Mouse (Mus musculus) neural tube, embryonic 15.5 days (tissue): ENCODE data around the gene E2f1. TPM values are rescaled to one million over a fixed set of nuclear protein-coding genes. Genes with fewer than 3 reads are reported as not detected.

ENCODE experiments used
- ATAC-seq: fragments of 200-750 bp; cut with Nextera tagmentation; 2 replicates; pipeline ENCODE4 v1.8.0; 2017; ENCODE audit warnings: mild to moderate bottlenecking, moderate TSS enrichment, moderate library complexity; ENCODE audit not compliant: low FRiP score
- H3K27ac ChIP-seq: fragments of 300-500 bp; sonication (generic); replicated peaks from 2 replicates; pipeline ENCODE4 v1.5.1; 2015; ENCODE audit warnings: mild to moderate bottlenecking, inconsistent platforms
- H3K27me3 ChIP-seq: fragments of 300-500 bp; sonication (generic); replicated peaks from 2 replicates; pipeline ENCODE4 v1.6.1; 2015; ENCODE audit warnings: inconsistent platforms
- H3K36me3 ChIP-seq: fragments of 300-500 bp; sonication (generic); 2 replicates; pipeline ENCODE4 v1.6.1; 2015; ENCODE audit warnings: inconsistent platforms
- H3K4me1 ChIP-seq: fragments of 300-500 bp; sonication (generic); 2 replicates; pipeline ENCODE4 v1.6.1; 2015; ENCODE audit warnings: inconsistent platforms
- H3K4me2 ChIP-seq: fragments of 300-500 bp; sonication (generic); 2 replicates; pipeline ENCODE4 v1.6.1; 2015; ENCODE audit warnings: inconsistent platforms, mild to moderate bottlenecking, moderate library complexity
- H3K4me3 ChIP-seq: fragments of 300-500 bp; sonication (generic); replicated peaks from 2 replicates; pipeline ENCODE4 v1.5.1; 2015; ENCODE audit warnings: mild to moderate bottlenecking, inconsistent platforms
- H3K9ac ChIP-seq: fragments of 300-500 bp; sonication (generic); replicated peaks from 2 replicates; pipeline ENCODE4 v1.6.1; 2015; ENCODE audit warnings: mild to moderate bottlenecking, inconsistent platforms
- H3K9me3 ChIP-seq: fragments of 300-500 bp; sonication (generic); replicated peaks from 2 replicates; pipeline ENCODE4 v1.6.1; 2016; ENCODE audit warnings: inconsistent platforms
- WGBS: fragments of 180-500 bp; shearing (Covaris S2); methylation state at CpG from one replicate; pipeline ENCODE4 v1.1.7; 2015; ENCODE audit warnings: mixed read lengths; 5-methylcytosine and 5-hydroxymethylcytosine counted together
- polyA plus RNA-seq: library from polyadenylated mRNA; unstranded; fragments of >200 nt; fragmentation: Nextera tagmentation; extraction: Ambion mirVana; gene quantifications from 2 replicates; pipeline ENCODE4 v1.2.1, GENCODE M21; 2015

The E2f1 gene
- polyA plus RNA-seq, 1 experiment from 2014 or later: 3.4 TPM

GRCm38 (mm10) chr2:154580586-154580985, 10.9 kb upstream of the E2f1 start:
- Histone ChIP-seq H3K4me1 (peaks cover 30% of the 10 kb centered on the region), H3K27ac (no peak overlapping the region), H3K27me3 (no peaks in the 10 kb centered on the region), H3K9me3 (no peaks in the 10 kb centered on the region), H3K36me3 (no peaks in the 10 kb centered on the region), H3K4me2 (no peak overlapping the region), H3K9ac (no peak overlapping the region), H3K4me3 (no peak overlapping the region)
- WGBS: 83% methylated on average over 8 of the region's 8 CpGs
- no peak for ATAC-seq

GRCm38 (mm10) chr2:154577744-154578067, 8.0 kb upstream of the E2f1 start:
- no peaks in the 10 kb centered on the region for H3K9me3 ChIP-seq
- ATAC-seq: no peak
- WGBS: 55% methylated on average over 6 of the region's 6 CpGs
- peaks cover 11% of the 10 kb centered on the region for H3K4me1 ChIP-seq
- 0 out of 2 replicates have a peak overlapping the region, but pooled peaks have one; percentile 9 for H3K27ac ChIP-seq
- no peaks in the 10 kb centered on the region for H3K27me3 ChIP-seq
- H3K4me2 ChIP-seq: no peak overlapping the region
- no peak overlapping the region for H3K4me3 ChIP-seq
- no peak overlapping the region for H3K9ac ChIP-seq
- H3K36me3 ChIP-seq: no peaks in the 10 kb centered on the region

GRCm38 (mm10) chr2:154576876-154577743, 7.4 kb upstream of the E2f1 start:
- no peaks in the 10 kb centered on the region for H3K27me3 ChIP-seq
- H3K9ac ChIP-seq: no peak overlapping the region
- 23% methylated on average over 12 of the region's 12 CpGs for WGBS
- H3K9me3 ChIP-seq: no peaks in the 10 kb centered on the region
- H3K4me1 ChIP-seq: peaks cover 11% of the 10 kb centered on the region
- no peak for ATAC-seq
- H3K27ac ChIP-seq: 0 out of 2 replicates have a peak overlapping the region, but pooled peaks have one; percentile 9
- no peak overlapping the region for H3K4me3 ChIP-seq
- no peak overlapping the region for H3K4me2 ChIP-seq
- H3K36me3 ChIP-seq: no peaks in the 10 kb centered on the region

- 19% methylated on average over 7 of the region's 7 CpGs for WGBS
- Histone ChIP-seq H3K27me3 (no peaks in the 10 kb centered on the region), H3K4me2 (no peak overlapping the region), H3K36me3 (no peaks in the 10 kb centered on the region), H3K4me3 (no peak overlapping the region), H3K9me3 (no peaks in the 10 kb centered on the region), H3K27ac (no peak overlapping the region), H3K4me1 (peaks cover 22% of the 10 kb centered on the region), H3K9ac (no peak overlapping the region)
- no peak for ATAC-seq
These were observed 4.6 kb upstream of the E2f1 start for GRCm38 (mm10) chr2:154574271-154574670.

DNA sequence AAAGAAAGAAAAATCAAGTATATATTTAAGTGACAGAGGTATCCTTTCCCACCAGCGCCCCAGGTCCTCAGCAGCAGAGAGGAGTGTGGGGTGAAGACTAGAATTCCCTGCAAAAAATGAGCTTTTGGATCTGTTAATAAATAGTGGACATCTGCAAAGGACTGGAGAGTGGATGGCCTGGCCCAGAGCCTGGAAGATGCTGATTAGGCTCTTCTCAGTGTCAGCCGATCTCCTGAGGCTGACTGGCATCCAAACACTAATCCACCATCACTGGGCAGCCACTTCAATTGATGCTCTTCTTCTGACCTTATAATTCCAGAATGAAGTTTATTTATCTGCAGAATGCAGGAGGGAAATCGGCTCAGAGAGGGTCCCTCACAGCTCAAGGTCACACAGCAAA, 3.3 kb upstream of the E2f1 start:
- Histone ChIP-seq H3K36me3 (no peaks in the 10 kb centered on the region), H3K27ac (no peak overlapping the region), H3K4me1 (peaks cover 35% of the 10 kb centered on the region), H3K9me3 (no peaks in the 10 kb centered on the region), H3K4me3 (no peak overlapping the region), H3K9ac (no peak overlapping the region), H3K27me3 (no peaks in the 10 kb centered on the region), H3K4me2 (no peak overlapping the region)
- ATAC-seq: no peak
- 89% methylated on average over 3 of the region's 3 CpGs for WGBS

- Histone ChIP-seq H3K4me3 (no peak overlapping the region), H3K36me3 (no peaks in the 10 kb centered on the region), H3K4me2 (no peak overlapping the region), H3K27me3 (no peaks in the 10 kb centered on the region), H3K27ac (no peak overlapping the region), H3K4me1 (peaks cover 30% of the 10 kb centered on the region), H3K9me3 (no peaks in the 10 kb centered on the region), H3K9ac (no peak overlapping the region)
- ATAC-seq: no peak
- WGBS: 71% methylated on average over 8 of the region's 8 CpGs
These were observed 2.3 kb upstream of the E2f1 start for GRCm38 (mm10) chr2:154571976-154572375.

- Histone ChIP-seq H3K4me2 (no peak overlapping the region), H3K4me1 (peaks cover 26% of the 10 kb centered on the region), H3K27me3 (no peaks in the 10 kb centered on the region), H3K9me3 (no peaks in the 10 kb centered on the region), H3K36me3 (no peaks in the 10 kb centered on the region), H3K27ac (no peak overlapping the region), H3K9ac (no peak overlapping the region), H3K4me3 (no peak overlapping the region)
- WGBS: 86% methylated on average over 4 of the region's 4 CpGs
- no peak for ATAC-seq
These were observed 1.6 kb upstream of the E2f1 start for GRCm38 (mm10) chr2:154571266-154571665.

DNA sequence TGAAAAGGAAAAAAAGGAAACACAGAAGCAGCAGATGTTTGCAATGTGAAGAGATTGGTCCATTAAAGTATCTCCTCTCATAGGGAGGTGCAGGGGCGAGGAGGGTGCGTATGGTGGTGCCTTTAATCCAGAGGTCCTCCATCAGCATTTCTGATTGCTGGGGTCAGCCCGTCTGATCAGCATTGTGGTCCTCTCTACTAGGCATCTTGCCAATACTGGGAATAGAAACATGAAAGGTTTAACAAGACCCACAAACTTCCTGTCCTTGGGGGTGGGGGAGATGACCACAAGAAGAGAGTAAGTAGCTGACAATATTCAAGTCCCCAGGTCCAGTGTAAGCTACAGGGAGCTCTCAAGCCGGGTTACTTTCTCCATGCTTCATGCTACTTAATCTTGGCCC, 974 bp upstream of the E2f1 start:
- peaks cover 26% of the 10 kb centered on the region for H3K4me1 ChIP-seq
- no peak for ATAC-seq
- no peaks in the 10 kb centered on the region for H3K36me3 ChIP-seq
- peak overlapping the region; percentile 74 for H3K4me3 ChIP-seq
- no peaks in the 10 kb centered on the region for H3K27me3 ChIP-seq
- no peak overlapping the region for H3K9ac ChIP-seq
- H3K27ac ChIP-seq: no peak overlapping the region; the same call in 1 of the 2 replicates
- peak overlapping the region; percentile 99 for H3K4me2 ChIP-seq
- no peaks in the 10 kb centered on the region for H3K9me3 ChIP-seq
- WGBS: 64% methylated on average over 4 of the region's 4 CpGs

DNA sequence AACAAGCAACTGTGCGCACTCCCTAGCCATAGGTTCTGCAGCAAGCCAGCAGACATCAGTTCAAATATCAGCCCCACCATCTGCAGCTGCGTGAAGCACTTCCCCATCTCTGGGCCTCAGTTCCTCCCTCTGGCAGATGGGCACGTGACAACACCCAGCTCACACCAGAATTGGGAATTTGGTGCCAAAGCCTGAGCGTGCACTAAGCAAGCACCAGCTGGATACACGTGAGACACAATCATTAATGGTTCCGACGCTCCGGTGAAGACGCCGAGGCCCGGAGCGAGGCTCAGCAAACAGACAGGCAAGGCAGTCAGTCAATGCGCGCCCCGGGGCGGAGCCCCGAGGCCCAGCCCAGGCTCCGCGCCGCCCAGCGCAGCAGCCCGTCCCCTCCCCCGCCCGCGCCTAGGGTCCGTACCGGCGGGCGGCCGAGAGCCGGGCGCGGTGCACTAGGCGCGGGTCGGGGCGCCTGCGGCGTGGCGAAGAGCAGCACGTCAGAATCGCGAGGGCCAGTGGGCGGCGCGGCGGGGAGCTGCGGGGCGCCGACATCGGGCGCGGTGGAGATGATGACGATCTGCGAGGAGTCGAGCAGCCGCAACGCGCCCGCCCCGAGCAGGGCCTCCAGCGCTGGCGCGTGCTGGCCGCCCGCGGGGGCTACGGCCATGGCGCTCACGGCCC, 482 bp downstream of the E2f1 start:
- peak overlapping the region; percentile 99 for H3K4me2 ChIP-seq
- under 1% methylated on average over 60 of the region's 70 CpGs for WGBS
- peak overlapping the region; percentile 74 for H3K4me3 ChIP-seq
- peaks cover 26% of the 10 kb centered on the region for H3K4me1 ChIP-seq
- no peaks in the 10 kb centered on the region for H3K36me3 ChIP-seq
- H3K9me3 ChIP-seq: no peaks in the 10 kb centered on the region
- H3K27me3 ChIP-seq: no peaks in the 10 kb centered on the region
- H3K27ac ChIP-seq: peak overlapping the region; percentile 46; the same call in 1 of the 2 replicates
- peak; percentile 59 for ATAC-seq
- H3K9ac ChIP-seq: peak overlapping the region; percentile 50

DNA sequence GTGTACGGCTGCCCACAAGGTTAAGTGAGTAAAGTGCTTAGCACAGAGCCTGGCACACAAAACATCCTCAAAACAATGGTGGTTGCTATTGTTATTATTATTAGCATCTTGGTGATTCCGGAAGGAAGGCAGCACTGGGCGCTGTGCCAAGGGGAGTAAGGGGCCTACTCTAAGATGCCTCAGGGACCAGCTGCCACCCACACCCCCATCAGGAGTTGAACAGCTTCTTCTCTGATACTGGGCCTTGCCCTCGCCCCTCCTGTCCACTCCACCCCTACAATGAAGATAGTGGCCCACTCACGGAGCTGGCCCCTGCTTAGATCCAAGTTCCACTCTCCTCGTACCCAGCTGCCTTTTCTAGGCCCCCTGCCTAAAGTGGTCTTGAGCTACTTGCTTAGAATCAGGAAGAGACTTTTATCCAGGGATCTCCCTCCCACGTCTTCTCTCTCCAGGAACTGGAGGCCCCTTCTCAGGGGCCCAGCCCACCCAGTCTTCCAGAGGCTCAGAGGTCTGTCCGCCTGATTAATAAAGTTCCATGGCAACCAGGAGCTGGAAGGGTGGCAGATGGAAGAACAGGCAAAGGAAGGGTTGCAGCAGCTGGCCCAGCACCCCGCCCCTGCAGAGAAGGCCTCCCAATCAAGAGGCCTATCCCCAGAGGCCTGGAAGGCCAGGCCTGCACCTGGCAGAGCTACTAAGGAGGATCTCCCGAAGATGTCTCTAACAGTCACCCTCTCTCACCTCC, 1.2 kb downstream of the E2f1 start:
- peak overlapping the region; percentile 46; the same call in 1 of the 2 replicates for H3K27ac ChIP-seq
- no peaks in the 10 kb centered on the region for H3K27me3 ChIP-seq
- H3K4me1 ChIP-seq: peaks cover 26% of the 10 kb centered on the region
- no peaks in the 10 kb centered on the region for H3K36me3 ChIP-seq
- no peaks in the 10 kb centered on the region for H3K9me3 ChIP-seq
- H3K4me3 ChIP-seq: peak overlapping the region; percentile 74
- peak overlapping the region; percentile 99 for H3K4me2 ChIP-seq
- H3K9ac ChIP-seq: 0 out of 2 replicates have a peak overlapping the region, but pooled peaks have one; percentile 50
- ATAC-seq: no peak
- 8% methylated on average over 10 of the region's 10 CpGs for WGBS

GRCm38 (mm10) chr2:154567766-154568165, 1.9 kb downstream of the E2f1 start:
- H3K36me3 ChIP-seq: no peaks in the 10 kb centered on the region
- H3K27ac ChIP-seq: no peak overlapping the region
- H3K4me2 ChIP-seq: peak overlapping the region; percentile 99
- no peak overlapping the region for H3K9ac ChIP-seq
- H3K4me3 ChIP-seq: 0 out of 2 replicates have a peak overlapping the region, but pooled peaks have one; percentile 74
- 80% methylated on average over 2 of the region's 2 CpGs for WGBS
- H3K4me1 ChIP-seq: peaks cover 26% of the 10 kb centered on the region
- no peaks in the 10 kb centered on the region for H3K9me3 ChIP-seq
- no peaks in the 10 kb centered on the region for H3K27me3 ChIP-seq
- ATAC-seq: no peak
